ENCODE assay signal across 12 mouse cellular contexts in genomic region chr10:60819654-60820192, GRCm38 (mm10). TPM values are rescaled to one million over a fixed set of nuclear protein-coding genes. Genes with fewer than 3 reads are reported as not detected.
DNase-seq lines count a peak whose midpoint lies in the region; ATAC-seq lines count a peak whose summit lies in the region.
"Had no signal": no experiment of that assay in that cellular context is flagged by ENCODE, and none has a peak within 500 bp of the region (broad histone marks: within the 10 kb centered on the region; RNA-seq: fewer than 3 reads in every experiment).

No protein-coding gene starts in this region.

- H3K9me3 ChIP-seq in heart, embryonic 15.5 days (replicated peaks), result no peaks in the 10 kb centered on the region
- no peaks in the 10 kb centered on the region for H3K9me3 ChIP-seq in midbrain, embryonic 10.5 days (replicated peaks)
- H3K9me3 ChIP-seq in midbrain, embryonic 16.5 days (replicated peaks; ENCODE audit: control insufficient read depth, low read length, poor library complexity, severe bottlenecking), result no peaks in the 10 kb centered on the region
- H3K9me3 ChIP-seq: forebrain, embryonic 15.5 days had no signal

- DNase-seq in cerebellum, adult 11 months, result peak; percentile 48
- no peak for DNase-seq in cerebellum, adult 9-10 months
- DNase-seq in heart, postnatal 36 days, result no peak
- no peak for DNase-seq in midbrain, embryonic 10.5 days (ENCODE audit: low spot score)
- DNase-seq in urinary bladder, adult 18-20 months (ENCODE audit: low spot score in 2 of 2), result no peak
- DNase-seq in right cerebral cortex, postnatal 10 days (ENCODE audit: low spot score in 2 of 2), result no peak
- DNase-seq: adrenal gland, adult 8-10 months; lung, adult 2 months had no signal

- no peak for ATAC-seq in heart, embryonic 15.5 days (replicated peaks; ENCODE audit: insufficient number of reproducible peaks, insufficient read depth, low FRiP score, low read depth)
- no peak for ATAC-seq in midbrain, embryonic 16.5 days
- ATAC-seq: forebrain, embryonic 15.5 days had no signal

- H3K27me3 ChIP-seq in heart, embryonic 15.5 days, result no peaks in the 10 kb centered on the region
- peaks cover 83% of the 10 kb centered on the region for H3K27me3 ChIP-seq in midbrain, embryonic 10.5 days (ENCODE audit: low read depth, poor library complexity, severe bottlenecking)
- no peaks in the 10 kb centered on the region; the same call in 1 of the 2 replicates for H3K27me3 ChIP-seq in midbrain, embryonic 16.5 days (ENCODE audit: control insufficient read depth, insufficient read depth, low read depth, low read length)
- H3K27me3 ChIP-seq: forebrain, embryonic 15.5 days had no signal

- no peak overlapping the region for H3K4me3 ChIP-seq in heart, embryonic 15.5 days
- no peak overlapping the region for H3K4me3 ChIP-seq in midbrain, embryonic 10.5 days
- no peak overlapping the region for H3K4me3 ChIP-seq in midbrain, embryonic 16.5 days (ENCODE audit: low read depth, low read length)
- H3K4me3 ChIP-seq: forebrain, embryonic 15.5 days had no signal

- peaks cover 98% of the 10 kb centered on the region for H3K4me1 ChIP-seq in heart, embryonic 15.5 days (replicated peaks)
- peaks cover 61% of the 10 kb centered on the region for H3K4me1 ChIP-seq in midbrain, embryonic 10.5 days
- peaks cover 28% of the 10 kb centered on the region for H3K4me1 ChIP-seq in midbrain, embryonic 16.5 days (ENCODE audit: control insufficient read depth, insufficient read depth, low read length)

- intact Hi-C loops in heart, postnatal 36 days (cut with DNase I), result no loop called here

- WGBS in heart, embryonic 15.5 days, result 72% methylated on average over 12 of the region's 12 CpGs
- 87% methylated on average over 12 of the region's 12 CpGs for WGBS in midbrain, embryonic 10.5 days
- 93% methylated on average over 12 of the region's 12 CpGs for WGBS in midbrain, embryonic 16.5 days

- H3K4me2 ChIP-seq in heart, embryonic 15.5 days, result no peak overlapping the region
- no peak overlapping the region for H3K4me2 ChIP-seq in midbrain, embryonic 16.5 days (ENCODE audit: low read length)
- H3K4me2 ChIP-seq: forebrain, embryonic 15.5 days had no signal

- H3K36me3 ChIP-seq in heart, embryonic 15.5 days, result no peaks in the 10 kb centered on the region
- no peaks in the 10 kb centered on the region for H3K36me3 ChIP-seq in midbrain, embryonic 10.5 days
- no peaks in the 10 kb centered on the region for H3K36me3 ChIP-seq in midbrain, embryonic 16.5 days (ENCODE audit: control insufficient read depth, insufficient read depth, low read length)
- H3K36me3 ChIP-seq: forebrain, embryonic 15.5 days had no signal

- peak overlapping the region; percentile 95 for H3K27ac ChIP-seq in heart, embryonic 15.5 days
- H3K27ac ChIP-seq in midbrain, embryonic 10.5 days (replicated peaks), result 0 out of 2 replicates have a peak overlapping the region, but pooled peaks have one; percentile 38
- H3K27ac ChIP-seq in midbrain, embryonic 16.5 days (ENCODE audit: low read length), result no peak overlapping the region
- H3K27ac ChIP-seq: forebrain, embryonic 15.5 days had no signal

- H3K9ac ChIP-seq in heart, embryonic 15.5 days, result no peak overlapping the region
- no peak overlapping the region for H3K9ac ChIP-seq in midbrain, embryonic 16.5 days (ENCODE audit: low read depth, low read length)
- H3K9ac ChIP-seq: forebrain, embryonic 15.5 days had no signal

RNA-seq across cellular contexts. Expression of gene Unc5b, which starts 11.7 kb away (rescaled TPM):
- 11.7 TPM in 2 replicates for polyA plus RNA-seq in heart, embryonic 15.5 days (2015; fragmentation: Nextera tagmentation; extraction: Ambion mirVana)
- 10 to 100 TPM; 14.5 to 14.7 TPM for total RNA-seq in heart, postnatal 36 days (2021)
- 2.7 and 3.2 TPM in 2 replicates for polyA plus RNA-seq in midbrain, embryonic 10.5 days (2016; fragmentation: Nextera tagmentation; extraction: Ambion mirVana)
- polyA plus RNA-seq in midbrain, embryonic 16.5 days (2015; fragmentation: Nextera tagmentation; extraction: Ambion mirVana), result 2.0 and 2.4 TPM in 2 replicates
- total RNA-seq: megakaryocyte-erythroid progenitor cell, adult 5-6 weeks had no signal
